Mouse (Mus musculus): ENCODE measurements around the gene Antxr1.

Gene Antxr1

GRCm38 (mm10) chr6:87143594-87143993 is 192.0 kb downstream of the Antxr1 start:
- no peak for DNase-seq (ENCODE audit: extremely low spot score, low spot score)

- no peak for DNase-seq (ENCODE audit: extremely low spot score, low spot score)
Measured at GRCm38 (mm10) chr6:87142239-87142638, 193.4 kb downstream of the Antxr1 start.

- DNase-seq (ENCODE audit: extremely low spot score, low spot score) = no peak
Measured at GRCm38 (mm10) chr6:87139796-87140553, 195.6 kb downstream of the Antxr1 start.

GRCm38 (mm10) chr6:87138479-87138878 is 197.1 kb downstream of the Antxr1 start:
- no peak for DNase-seq (ENCODE audit: extremely low spot score, low spot score)

- DNase-seq (ENCODE audit: extremely low spot score, low spot score) = no peak
Measured at GRCm38 (mm10) chr6:87133966-87134546, 201.6 kb downstream of the Antxr1 start.

- DNase-seq (ENCODE audit: extremely low spot score, low spot score) = no peak
Measured at GRCm38 (mm10) chr6:87133520-87133919, 202.1 kb downstream of the Antxr1 start.

- no peak for DNase-seq (ENCODE audit: extremely low spot score, low spot score)
Measured at GRCm38 (mm10) chr6:87131078-87131477, 204.5 kb downstream of the Antxr1 start.

GRCm38 (mm10) chr6:87130628-87131027 is 205.0 kb downstream of the Antxr1 start:
- DNase-seq (ENCODE audit: extremely low spot score, low spot score) = no peak

GRCm38 (mm10) chr6:87129861-87130260 is 205.8 kb downstream of the Antxr1 start:
- DNase-seq (ENCODE audit: extremely low spot score, low spot score) = no peak

- no peak for DNase-seq (ENCODE audit: extremely low spot score, low spot score)
Measured at GRCm38 (mm10) chr6:87127049-87127753, 208.4 kb downstream of the Antxr1 start.

- no peak for DNase-seq (ENCODE audit: extremely low spot score, low spot score)
Measured at GRCm38 (mm10) chr6:87123973-87124372, 211.6 kb downstream of the Antxr1 start.

GRCm38 (mm10) chr6:87123406-87123805 is 212.2 kb downstream of the Antxr1 start:
- no peak for DNase-seq (ENCODE audit: extremely low spot score, low spot score)

GRCm38 (mm10) chr6:87121961-87122360 is 213.7 kb downstream of the Antxr1 start:
- no peak for DNase-seq (ENCODE audit: extremely low spot score, low spot score)

GRCm38 (mm10) chr6:87120661-87121060 is 215.0 kb downstream of the Antxr1 start:
- DNase-seq (ENCODE audit: extremely low spot score, low spot score) = no peak

- DNase-seq (ENCODE audit: extremely low spot score, low spot score) = no peak
Measured at GRCm38 (mm10) chr6:87119975-87120374, 215.6 kb downstream of the Antxr1 start.

GRCm38 (mm10) chr6:87119066-87119837 is 216.4 kb downstream of the Antxr1 start:
- no peak for DNase-seq (ENCODE audit: extremely low spot score, low spot score)

GRCm38 (mm10) chr6:87116596-87116995 is 219.0 kb downstream of the Antxr1 start:
- DNase-seq (ENCODE audit: extremely low spot score, low spot score) = no peak

- no peak for DNase-seq (ENCODE audit: extremely low spot score, low spot score)
Measured at GRCm38 (mm10) chr6:87115981-87116380, 219.6 kb downstream of the Antxr1 start.

- no peak for DNase-seq (ENCODE audit: extremely low spot score, low spot score)
Measured at GRCm38 (mm10) chr6:87112125-87112524, 223.5 kb downstream of the Antxr1 start.

GRCm38 (mm10) chr6:87111493-87111892 is 224.1 kb downstream of the Antxr1 start:
- no peak for DNase-seq (ENCODE audit: extremely low spot score, low spot score)

- no peak for DNase-seq (ENCODE audit: extremely low spot score, low spot score)
Measured at GRCm38 (mm10) chr6:87104123-87104796, 231.4 kb downstream of the Antxr1 start, which contains the start of gene D6Ertd527e. Gene D6Ertd527e, plus strand, starts transcription at chr6:87104746.

All from neural tube, embryonic 10.5 days (tissue).